Mouse (Mus musculus) yolk sac, embryonic 10.5 days (tissue): ENCODE measurements at regions not wholly inside any gene's neighbourhood (a gene's known extent, or its start where the extent isn't known, plus 50 kb on each side); places are given as distances from the start of the nearest gene placed in this dataset.

Experiments used
- DNase-seq: peaks from one replicate; pipeline ENCODE4 v3.0.0-alpha.2; 2017; ENCODE audit warnings: low spot score

GRCm38 (mm10) chr1:138011581-138011980 is 163.9 kb downstream of the Ptprc start:
- DNase-seq, result no peak

DNA sequence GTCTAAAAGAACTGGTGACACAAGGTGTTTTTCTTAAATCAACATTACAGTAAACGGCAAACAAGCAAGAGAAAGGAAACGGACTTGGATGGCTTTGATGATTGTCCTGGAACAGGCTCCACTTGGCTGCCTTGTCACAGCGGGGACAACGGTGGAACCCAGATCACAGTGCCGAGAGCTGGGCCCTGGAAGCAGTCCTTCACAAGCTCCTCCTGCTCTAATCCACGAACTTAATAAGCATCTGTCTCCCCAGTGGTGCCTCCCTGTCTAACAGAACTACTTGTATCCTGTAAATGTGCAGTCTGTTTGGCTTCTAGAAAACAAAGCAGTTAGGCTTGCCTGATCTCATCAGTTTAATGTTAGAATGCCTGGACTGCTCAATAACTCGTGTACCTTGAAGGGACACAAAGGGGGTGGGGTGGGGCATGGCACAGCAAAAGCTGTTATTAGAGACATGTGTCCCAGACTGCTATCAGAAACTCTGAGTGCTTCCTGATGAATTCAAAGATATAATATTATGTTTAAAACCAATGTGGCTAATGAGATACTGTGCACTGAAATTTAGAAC is 164.5 kb downstream of the Ptprc start:
- no peak for DNase-seq

GRCm38 (mm10) chr1:138006811-138007210 is 168.7 kb downstream of the Ptprc start:
- no peak for DNase-seq

- no peak for DNase-seq
Observed at GRCm38 (mm10) chr1:138004319-138004718, 171.2 kb downstream of the Ptprc start.

DNA sequence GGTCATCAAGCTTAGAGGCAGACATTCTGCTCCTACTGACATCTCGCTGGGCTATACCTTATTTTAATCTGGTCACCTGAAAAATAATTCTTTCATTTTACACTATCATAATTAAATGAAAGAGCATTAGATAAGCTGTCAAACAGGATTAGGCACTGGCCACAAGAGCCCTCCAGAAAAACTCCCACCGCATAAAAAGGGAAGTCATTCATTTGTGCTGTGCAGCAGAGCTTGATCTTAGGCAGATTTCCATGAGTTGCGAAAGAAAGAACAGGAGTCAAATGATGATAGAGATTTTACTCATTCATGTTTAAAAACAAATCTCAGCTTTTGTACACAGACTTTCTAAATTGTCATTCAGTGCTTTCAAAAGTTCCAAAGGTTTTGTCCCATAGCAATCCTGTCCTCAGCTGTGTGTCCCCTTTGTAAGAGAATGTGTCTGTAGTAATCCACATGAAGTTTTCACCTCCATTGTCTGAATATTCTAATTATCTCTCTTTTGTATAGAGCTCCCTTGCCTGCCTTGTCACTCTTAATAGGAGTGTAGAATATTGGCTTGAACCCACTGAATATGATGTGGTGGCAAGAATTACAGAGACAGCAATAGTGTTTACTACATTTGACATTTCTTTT is 176.1 kb downstream of the Ptprc start:
- DNase-seq, result no peak

GRCm38 (mm10) chr1:137996041-137996440 is 179.5 kb downstream of the Ptprc start:
- no peak for DNase-seq

GRCm38 (mm10) chr1:137991936-137992335 is 183.6 kb downstream of the Ptprc start:
- DNase-seq, result no peak

- no peak for DNase-seq
Observed at GRCm38 (mm10) chr1:137991412-137991811, 184.1 kb downstream of the Ptprc start.

DNA sequence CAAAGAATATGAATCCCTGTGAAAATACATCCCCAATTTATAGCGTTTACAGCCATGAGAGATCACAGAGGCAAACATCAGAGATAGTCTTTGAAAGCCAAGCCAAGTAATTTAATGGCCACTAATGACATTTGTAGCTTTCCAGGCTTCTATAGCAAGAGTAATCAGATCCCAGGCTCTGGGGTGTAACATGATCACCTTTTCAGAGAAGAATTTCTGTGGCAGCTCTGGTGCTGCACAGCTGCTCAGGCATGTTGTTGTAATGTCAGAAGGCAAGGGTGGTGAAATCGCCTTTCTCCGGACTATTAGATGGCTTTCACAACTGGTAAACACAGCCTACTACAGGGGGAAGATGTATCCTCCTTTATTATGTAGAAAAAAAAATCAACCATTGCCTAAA is 202.1 kb downstream of the Ptprc start:
- peak; percentile 1 for DNase-seq

DNA sequence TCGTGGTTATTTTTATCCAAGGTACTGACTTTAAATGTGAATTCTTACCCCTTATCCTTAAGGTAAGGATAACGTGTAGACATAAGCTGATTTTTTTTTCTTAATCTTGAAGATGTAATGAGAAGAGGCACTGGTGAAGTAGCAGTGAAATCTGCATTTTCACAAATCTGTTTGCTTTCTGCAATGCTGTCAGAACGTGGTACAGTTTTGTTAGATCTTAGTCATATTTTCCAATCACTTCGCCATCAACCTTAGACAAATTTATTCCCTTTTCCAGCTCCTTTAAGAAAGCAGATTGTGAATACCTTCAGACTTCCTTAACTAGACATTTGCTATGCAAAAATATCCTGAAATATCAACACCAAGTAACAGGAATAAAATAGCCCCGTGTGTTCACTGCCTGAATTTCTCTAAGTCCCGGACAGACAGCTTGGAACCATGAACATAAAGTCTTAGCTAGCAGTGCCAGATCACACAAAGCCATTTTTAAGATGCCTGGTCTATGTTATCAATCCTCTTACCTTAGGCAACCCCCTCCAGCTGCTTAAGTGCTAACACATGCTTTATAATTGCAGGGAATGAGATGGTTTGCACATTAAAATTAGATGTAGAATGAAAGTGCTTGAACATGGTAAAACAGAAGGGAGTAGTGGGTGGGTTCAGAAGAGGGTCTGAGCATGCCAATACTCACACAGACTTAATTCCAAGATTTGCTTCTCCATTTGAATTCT is 202.7 kb downstream of the Ptprc start:
- DNase-seq, result no peak

GRCm38 (mm10) chr1:137966151-137966836 is 209.2 kb downstream of the Ptprc start:
- no peak for DNase-seq

- DNase-seq, result no peak
Observed at GRCm38 (mm10) chr1:137963656-137964055, 211.9 kb downstream of the Ptprc start.

DNA sequence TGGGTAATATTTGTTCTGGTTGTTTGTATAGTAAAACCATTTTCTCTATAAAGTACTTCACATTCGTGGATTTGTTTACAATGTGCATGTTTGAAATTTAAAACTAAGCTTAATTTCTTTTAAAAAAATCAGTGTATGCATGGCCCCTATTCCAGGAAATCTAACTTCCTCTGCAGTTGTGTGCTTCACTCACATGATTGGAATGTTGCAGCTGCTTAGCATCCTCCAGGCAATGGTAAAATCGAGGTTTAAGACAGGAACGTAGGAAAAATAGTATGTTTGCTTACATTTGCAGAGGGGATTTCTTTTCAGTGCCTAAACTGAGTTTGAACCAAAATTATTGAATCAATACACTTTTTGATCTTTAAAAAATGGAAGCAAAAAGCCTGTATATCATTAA is 217.5 kb downstream of the Ptprc start:
- DNase-seq, result no peak

GRCm38 (mm10) chr1:137955993-137956392 is 219.5 kb downstream of the Ptprc start:
- DNase-seq, result no peak

GRCm38 (mm10) chr1:137955139-137955538 is 220.4 kb downstream of the Ptprc start:
- no peak for DNase-seq

GRCm38 (mm10) chr1:137953369-137953768 is 222.1 kb downstream of the Ptprc start:
- DNase-seq, result no peak

GRCm38 (mm10) chr1:137952777-137953176 is 222.7 kb downstream of the Ptprc start:
- no peak for DNase-seq

GRCm38 (mm10) chr1:137947900-137948299 is 227.6 kb downstream of the Ptprc start:
- no peak for DNase-seq

DNA sequence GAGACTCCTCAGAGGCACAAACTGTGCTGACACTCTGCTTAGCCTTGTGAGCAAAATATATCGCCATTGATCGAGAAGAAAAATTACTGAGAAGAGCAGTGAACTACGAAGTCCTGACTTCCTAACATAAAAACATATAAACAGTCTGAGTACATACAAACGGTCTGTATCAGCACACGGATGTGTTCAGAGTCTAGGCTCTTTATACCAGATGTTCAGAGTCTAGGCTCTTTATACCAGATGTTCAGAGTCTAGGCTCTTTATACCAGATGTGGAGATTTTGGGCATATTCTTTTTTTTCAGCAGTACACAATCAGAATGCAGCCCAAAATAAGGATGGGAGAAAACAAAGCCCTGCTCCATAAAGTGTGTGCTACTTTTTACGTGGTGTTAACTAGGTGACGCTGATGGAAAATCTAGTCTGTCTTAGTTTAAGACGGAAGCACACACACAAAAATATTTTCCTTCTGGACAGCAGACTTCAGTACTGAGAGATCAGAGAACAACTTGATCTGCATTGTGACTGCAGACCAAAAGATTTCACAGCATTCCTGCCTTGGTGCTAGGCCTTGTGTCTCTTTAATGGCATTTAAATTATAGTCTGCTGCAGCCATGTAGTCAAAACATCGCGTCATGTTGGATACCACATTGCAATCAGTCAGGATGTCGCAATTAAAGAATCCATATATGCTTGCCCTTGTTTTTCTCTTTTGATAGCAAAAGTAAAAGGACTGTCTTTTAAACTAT is 233.6 kb downstream of the Ptprc start:
- DNase-seq, result no peak

DNA sequence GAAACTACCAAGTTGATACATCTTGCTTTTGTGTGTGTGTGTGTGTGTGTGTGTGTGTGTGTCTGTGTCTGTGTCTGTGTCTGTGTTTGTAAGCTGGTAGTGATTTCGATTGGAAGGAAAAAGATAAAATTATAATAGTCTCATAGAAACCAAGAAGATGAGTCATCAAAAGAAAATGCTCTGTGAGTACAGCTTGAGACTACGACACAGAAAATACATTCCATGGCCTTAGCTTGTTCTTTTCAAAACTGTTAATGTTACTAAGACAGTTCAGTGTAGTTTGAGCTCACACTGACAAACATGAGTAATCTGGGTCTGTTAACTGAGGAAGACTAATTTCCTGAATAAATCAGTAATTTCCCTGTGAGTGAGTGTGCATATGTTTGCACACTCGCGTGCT is 239.8 kb downstream of the Ptprc start:
- DNase-seq, result no peak

GRCm38 (mm10) chr1:137929764-137930163 is 245.7 kb downstream of the Ptprc start:
- no peak for DNase-seq

DNA sequence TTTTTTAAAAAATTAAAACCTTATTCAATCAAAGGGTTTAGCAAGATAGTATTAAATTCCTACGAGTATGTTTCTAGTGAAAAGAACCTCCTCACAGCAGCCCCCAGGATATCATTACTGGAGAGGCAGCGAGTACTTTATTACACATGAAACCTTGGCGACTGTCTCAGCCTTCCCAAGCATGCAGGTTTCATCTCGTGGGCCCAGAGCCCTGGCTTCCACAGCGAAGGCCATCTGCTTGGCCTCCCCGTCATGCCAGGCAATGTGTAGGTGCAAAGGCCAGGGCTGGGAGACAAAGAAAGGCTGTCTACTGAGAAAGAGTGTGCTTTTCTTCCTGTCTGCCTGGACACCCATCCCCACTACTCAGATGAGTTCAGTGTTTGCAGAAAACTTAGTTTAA is 247.0 kb downstream of the Ptprc start:
- no peak for DNase-seq
